Mouse (Mus musculus): ENCODE measurements around the gene Adad2.

The Adad2 gene

DNA sequence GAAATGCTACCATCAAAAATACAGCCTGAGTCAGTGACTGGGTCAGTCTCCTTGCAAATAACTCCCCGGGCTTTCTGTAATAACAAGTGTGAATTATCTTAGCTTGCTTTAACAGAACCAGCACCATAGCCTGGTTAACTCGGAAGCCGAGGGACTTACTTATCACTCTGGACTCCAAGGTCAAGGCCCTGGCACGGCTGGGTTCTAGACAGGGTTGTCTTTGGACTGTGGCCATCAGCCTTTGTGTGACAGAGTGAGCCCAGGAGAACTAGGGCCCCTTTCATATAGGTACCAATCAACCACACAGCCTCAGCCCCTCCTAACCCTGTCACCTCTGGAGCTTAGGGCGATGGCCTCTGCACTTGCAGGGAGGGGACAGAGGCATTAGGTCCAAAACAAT, 28.5 kb downstream of the Adad2 start:
- ATAC-seq (ENCODE audit: low TSS enrichment) = no peak

DNA sequence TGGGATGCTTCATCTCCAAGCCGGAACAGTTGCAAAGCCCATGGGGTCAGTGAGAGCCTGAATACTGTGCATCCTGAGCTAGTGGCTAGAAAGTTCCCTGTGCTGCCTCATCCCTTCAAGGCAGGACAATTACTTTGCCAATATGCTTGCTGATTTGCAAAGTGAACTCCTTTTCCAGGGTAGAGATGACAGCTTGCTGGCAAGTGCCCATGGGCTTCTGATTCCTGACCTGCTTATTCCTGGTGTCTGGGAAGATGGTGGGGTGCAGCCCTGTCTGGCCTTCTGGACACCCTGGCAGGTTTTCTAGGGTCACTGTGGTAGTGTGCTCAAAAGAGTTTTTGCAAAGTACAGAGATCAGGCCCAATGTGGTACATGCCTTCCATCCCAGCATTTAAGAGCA, 30.4 kb downstream of the Adad2 start:
- no peak for ATAC-seq (ENCODE audit: low TSS enrichment)

DNA sequence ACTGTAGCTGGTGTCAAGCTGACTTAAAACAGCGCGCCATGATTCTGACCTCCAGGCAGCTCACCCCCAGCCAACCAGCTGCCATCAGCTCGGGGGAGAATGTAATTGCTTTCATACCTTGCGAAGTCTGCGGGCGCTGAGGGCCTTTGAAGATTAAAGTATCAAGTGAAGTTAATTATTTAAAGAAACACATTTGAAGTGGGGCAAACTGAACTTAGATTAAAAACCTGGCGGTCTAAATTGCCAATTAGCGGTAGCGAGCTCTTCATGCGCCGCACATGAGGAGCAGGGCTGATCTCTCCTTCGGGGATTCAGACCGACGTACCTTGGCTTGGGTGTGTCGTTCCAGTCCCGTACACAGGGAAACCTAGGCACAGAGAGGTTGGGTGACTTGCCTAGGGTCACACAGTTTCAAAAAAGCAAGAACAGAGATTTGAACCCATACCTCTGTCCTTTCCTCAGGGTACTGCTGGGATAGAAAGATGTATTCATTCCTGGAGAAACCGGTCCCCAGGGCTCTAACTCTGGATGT, 31.9 kb downstream of the Adad2 start:
- ATAC-seq (ENCODE audit: low TSS enrichment) = no peak

DNA sequence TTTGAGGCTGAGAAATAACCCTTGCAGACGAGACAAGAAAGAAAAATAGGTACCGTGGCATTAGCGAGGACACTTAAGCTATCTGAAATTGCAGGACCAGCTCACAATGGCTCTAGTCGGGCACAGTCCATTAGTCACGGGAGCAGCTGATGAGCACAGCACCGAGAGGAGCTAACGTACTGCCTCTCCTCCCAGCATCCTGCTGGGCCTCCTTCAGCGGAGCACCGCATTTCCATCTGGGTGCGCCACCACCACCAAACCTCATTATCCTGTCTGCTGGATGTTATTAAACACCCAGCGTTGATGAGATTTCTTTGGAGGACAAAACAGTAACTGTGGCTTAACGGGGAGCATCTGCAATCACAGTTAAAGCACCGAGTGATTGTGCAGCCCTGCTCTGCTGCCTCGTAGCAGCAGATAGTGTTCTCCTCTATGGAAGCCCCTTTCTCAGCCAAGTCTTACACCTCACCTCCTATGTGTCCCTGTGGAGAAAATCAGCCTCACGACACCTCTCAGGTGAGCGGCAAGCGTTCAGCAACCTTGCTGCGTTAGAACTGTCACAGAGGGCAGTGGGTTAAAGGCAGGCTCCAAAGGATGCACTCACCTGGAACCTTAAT, 32.5 kb downstream of the Adad2 start:
- no peak for ATAC-seq (ENCODE audit: low TSS enrichment)

DNA sequence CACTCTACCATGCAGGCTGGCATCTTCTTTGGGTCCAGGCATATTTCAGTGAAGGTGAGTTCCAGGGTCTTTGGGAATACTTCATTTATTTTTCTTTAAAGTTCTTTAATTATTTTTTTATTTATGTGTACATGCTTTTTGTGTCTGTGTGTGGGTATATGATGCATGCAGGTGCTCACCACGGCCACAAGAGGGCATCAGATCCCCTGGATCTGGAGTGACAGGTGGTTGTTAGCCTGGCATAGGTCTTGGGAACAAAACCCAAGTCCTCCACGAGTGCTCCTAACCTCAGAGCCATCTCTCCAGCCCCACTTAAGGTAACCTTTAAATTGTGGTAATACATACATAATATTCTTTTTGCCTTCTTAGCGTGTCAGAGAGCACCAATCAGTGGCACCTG, 33.6 kb downstream of the Adad2 start:
- no peak for ATAC-seq (ENCODE audit: low TSS enrichment)

DNA sequence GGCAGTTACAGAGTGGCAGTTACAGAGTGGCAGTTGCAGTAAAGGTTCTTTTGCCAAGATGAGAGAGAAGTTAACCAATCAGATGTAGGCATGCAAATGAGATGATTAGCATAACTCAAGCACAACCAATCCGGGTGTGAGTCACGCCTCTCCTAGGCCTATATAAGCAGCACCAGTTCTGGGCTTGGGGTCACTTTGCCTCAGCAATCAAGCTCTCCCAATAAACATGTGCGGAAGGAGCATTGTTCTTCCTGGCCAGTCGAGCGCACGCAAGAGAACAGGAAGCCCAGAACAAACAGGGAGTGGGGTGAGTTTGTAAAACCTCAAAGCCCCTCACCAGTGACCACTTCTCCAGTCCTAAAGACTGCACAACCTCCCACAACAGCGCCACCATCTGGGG, 34.3 kb downstream of the Adad2 start:
- no peak for ATAC-seq (ENCODE audit: low TSS enrichment)

DNA sequence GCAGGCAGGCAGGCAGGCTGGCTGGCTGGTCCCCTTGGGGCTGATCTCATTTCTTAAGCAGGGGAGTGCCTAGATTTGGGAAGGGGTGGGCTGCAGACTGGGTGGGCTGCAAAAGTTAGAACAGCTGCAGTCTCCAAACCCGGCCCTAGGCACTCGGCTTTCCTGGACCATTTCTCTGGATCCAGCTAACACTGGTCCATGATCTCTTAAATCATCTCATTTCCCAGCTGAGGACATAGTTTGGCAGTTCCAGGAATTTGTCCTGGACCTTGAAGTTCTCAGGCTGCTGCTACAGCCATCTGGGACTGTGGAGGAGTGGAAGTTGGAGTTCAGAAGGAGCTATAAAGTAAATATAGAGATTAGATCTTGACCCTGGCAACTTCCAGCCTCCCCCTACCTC, 38.8 kb downstream of the Adad2 start:
- no peak for ATAC-seq (ENCODE audit: low TSS enrichment)

DNA sequence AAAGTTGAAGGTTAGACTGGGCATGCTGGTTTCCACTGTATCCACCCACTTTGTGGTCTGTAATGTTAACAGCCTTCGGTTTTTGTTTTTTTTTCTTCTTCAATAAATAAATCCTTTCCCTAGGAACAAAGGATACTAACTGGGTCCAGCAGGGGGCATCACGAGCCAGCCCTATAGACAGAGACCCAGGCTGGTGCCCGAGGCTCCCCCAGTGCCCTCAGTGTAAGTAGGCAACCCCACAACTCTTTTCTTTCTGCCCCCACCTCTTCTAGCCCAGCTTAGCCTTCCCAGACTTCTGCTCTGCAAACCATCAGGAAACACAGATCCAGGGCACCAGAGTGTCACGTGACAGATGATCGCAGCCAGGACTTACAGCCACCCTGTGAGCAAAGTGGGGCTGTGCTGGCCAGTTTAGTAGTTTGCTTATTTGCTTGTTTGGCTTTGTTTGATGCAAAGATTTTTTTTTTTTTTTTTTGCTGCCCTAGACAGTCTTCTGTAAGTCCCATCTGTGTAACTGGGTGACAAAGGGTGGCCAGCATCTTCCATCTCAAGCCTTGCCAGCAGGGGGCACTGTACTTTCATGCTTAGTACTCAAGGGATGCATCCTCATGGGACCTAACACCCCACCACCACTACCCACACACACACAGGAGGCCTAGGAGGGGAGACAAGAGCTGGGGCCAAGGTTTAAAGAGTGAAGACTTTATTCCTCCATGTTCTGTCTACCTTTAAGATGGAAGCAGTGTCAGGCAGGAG, 44.3 kb downstream of the Adad2 start:
- no peak for ATAC-seq (ENCODE audit: low TSS enrichment)

DNA sequence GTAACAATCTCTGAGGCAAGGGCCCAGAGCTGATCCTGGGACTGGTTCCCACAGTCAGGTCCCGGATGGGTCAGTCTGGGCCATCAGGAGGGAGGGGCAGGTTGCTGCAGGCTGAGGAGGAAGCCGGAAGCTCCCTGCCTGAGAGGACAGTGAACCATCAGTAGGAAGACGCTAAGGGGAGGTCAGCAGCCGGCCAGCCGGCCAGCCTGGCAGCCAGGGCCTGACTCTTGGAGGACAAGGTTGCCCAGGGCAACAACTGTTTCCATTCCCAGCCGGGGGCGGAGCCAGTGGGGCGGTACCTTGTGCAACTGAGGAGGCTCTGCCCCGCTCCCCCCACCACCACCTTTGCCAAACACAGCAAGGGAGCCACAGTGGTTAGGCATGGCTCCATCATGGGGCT, 48.5 kb downstream of the Adad2 start:
- ATAC-seq (ENCODE audit: low TSS enrichment) = no peak

DNA sequence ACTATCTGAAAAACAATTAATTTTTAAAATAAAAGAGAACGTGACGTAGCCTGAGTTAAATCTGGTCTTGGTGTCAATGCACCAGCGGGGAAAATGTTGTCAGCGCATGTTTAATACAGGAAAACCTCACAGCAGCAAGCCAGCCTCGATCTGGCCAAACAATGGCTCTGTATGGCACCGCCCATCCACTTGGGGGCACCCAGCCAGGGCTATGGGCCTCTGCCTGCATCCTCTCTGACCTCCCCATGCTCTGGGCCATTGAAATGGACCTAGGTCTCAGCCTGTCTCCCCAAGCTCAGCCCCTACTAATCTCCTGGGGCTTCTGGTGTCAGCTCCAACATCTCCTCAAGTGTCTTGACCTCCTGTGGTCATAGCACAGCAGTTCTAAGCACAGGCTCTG, 49.3 kb downstream of the Adad2 start:
- no peak for ATAC-seq (ENCODE audit: low TSS enrichment)

DNA sequence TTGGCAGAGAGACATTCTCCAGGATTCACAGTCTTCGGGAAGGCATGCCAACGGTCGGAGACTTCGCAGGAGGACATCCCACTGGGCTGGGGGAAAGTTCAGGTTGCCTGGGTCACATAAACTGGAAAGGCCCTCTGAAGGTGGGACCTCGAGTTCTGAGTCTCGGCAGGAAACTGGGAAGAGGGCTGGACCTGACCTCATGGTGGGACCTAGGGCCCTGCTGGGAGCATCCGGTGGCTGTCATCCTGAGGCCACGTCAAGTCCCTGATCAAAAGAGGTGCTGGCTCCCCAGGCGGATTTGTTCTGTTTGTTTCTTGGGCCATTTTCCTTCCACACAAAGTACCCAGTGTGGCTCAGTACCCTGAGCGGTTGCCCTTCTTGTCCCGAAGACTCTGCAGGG, 50.9 kb downstream of the Adad2 start:
- no peak for ATAC-seq (ENCODE audit: low TSS enrichment)

DNA sequence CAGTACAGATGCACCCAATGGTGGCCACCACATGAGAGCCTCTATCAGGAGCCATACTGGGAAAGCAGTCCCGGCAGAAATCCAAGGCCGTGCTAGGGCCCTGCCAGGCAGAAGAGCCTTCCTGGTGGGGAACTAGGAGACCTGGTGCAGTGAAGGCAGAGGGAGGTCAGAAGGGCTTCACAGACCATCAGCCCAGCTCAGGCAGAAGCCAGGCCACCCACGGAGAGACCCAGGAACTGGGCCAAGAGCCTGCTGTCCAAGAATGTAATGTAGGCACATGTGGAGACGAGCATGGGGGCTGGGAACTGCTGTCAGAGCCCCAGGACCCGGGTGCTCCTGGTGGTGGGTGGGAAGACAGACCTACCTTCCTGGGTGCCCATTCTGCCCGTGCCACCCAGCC, 52.7 kb downstream of the Adad2 start:
- ATAC-seq (ENCODE audit: low TSS enrichment) = no peak
